Mouse (Mus musculus): Measurements from ENCODE around the gene Gnl1. TPM values are rescaled to one million over a fixed set of nuclear protein-coding genes. Genes with fewer than 3 reads are reported as not detected.
"Not testable (repeated sequence)": the region's sequence is repeated elsewhere in the genome, so short reads cannot be mapped to it uniquely, and the experiment has no call there.

The Gnl1 gene
- polyA plus RNA-seq, 1 experiment from 2014 or later: 37.6 TPM

DNA sequence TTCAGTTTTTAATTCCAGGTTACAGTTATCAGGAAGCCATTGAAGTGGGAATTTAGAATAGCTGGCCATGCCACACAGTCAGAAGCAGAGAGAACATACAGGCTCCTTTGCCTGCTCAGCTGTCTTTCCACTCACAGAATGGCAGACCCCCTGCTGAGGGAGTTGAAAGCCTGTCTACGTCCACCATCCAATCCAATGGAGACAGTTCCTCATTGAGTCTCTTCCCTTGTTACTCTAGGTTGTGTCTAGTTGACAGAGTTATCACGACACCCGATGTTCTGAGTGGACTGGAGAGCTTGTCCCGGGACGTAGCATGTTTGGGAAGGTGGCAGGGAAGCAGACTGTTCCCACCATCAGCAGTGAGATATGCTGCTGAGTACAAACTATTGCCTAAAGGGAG lies 45.5 kb downstream of the Gnl1 start:
- Histone ChIP-seq H3K4me2 (replicated peaks; ENCODE audit: low read depth, low read length) (no peak overlapping the region), H3K4me3 (ENCODE audit: low read depth, low read length) (no peak overlapping the region), H3K36me3 (ENCODE audit: control insufficient read depth, insufficient read depth, low read length) (no peaks in the 10 kb centered on the region), H3K9me3 (ENCODE audit: control insufficient read depth, low read depth, low read length) (no peaks in the 10 kb centered on the region), H3K9ac (replicated peaks; ENCODE audit: low read depth, low read length) (no peak overlapping the region), H3K4me1 (ENCODE audit: control insufficient read depth, insufficient read depth, low read length) (peaks cover 6% of the 10 kb centered on the region; the same call in 1 of the 2 replicates), H3K27me3 (ENCODE audit: control insufficient read depth, insufficient read depth, low read length) (no peaks in the 10 kb centered on the region), H3K27ac (ENCODE audit: low read length) (no peak overlapping the region)
- 62% methylated on average over 5 of the region's 5 CpGs for WGBS
- no peak for ATAC-seq (ENCODE audit: insufficient number of reproducible peaks, insufficient read depth, low FRiP score, low read depth)

DNA sequence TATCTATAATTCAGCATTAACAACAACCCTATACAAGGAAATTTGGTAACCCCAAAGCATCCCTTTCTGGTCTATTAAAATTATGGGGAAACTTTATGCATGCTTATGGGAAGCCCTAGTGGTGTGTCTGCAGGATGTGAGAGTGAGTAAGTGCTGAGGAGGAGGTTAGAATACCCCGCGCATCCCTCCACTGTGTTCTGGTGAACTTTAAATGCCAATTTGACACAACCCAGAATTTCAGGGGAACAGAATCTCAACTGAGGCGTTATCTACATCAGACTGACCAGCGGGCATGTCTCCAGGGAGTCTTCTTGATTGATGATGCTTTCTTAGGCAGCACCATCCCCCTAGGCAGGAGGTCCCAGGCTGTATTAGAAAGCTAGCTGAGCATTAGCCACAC lies 46.2 kb downstream of the Gnl1 start:
- H3K9ac ChIP-seq (replicated peaks; ENCODE audit: low read depth, low read length): no peak overlapping the region
- H3K9me3 ChIP-seq (ENCODE audit: control insufficient read depth, low read depth, low read length): no peaks in the 10 kb centered on the region
- peaks cover 6% of the 10 kb centered on the region; the same call in 1 of the 2 replicates for H3K4me1 ChIP-seq (ENCODE audit: control insufficient read depth, insufficient read depth, low read length)
- WGBS: 45% methylated on average over 4 of the region's 4 CpGs
- no peak overlapping the region for H3K4me3 ChIP-seq (ENCODE audit: low read depth, low read length)
- no peak overlapping the region for H3K4me2 ChIP-seq (replicated peaks; ENCODE audit: low read depth, low read length)
- H3K27me3 ChIP-seq (ENCODE audit: control insufficient read depth, insufficient read depth, low read length): no peaks in the 10 kb centered on the region
- no peak for ATAC-seq (ENCODE audit: insufficient number of reproducible peaks, insufficient read depth, low FRiP score, low read depth)
- H3K36me3 ChIP-seq (ENCODE audit: control insufficient read depth, insufficient read depth, low read length): no peaks in the 10 kb centered on the region
- H3K27ac ChIP-seq (ENCODE audit: low read length): no peak overlapping the region

DNA sequence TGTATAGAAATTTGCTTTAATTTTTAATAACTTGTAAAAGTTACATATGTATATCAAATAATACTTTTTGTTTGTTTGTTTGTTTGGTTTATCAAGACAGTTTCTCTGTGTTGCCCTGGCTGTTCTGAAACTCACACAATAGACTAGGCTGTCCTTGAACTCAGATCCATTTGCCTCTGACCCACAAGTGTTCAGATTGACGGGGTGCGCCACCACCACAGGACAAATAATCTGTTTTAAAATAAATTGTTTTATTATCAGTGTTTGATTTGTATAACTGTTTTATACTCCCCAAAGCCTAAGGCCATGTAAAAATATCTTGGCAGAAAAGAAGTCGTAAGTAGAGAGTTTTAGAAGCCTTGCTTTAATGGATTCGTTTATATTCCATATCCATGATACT lies 48.0 kb downstream of the Gnl1 start:
- no peak overlapping the region for H3K27ac ChIP-seq (ENCODE audit: low read length)
- H3K9me3 ChIP-seq (ENCODE audit: control insufficient read depth, low read depth, low read length): no peaks in the 10 kb centered on the region
- H3K9ac ChIP-seq (replicated peaks; ENCODE audit: low read depth, low read length): no peak overlapping the region
- H3K4me3 ChIP-seq (ENCODE audit: low read depth, low read length): no peak overlapping the region
- no peak overlapping the region for H3K4me2 ChIP-seq (replicated peaks; ENCODE audit: low read depth, low read length)
- H3K36me3 ChIP-seq (ENCODE audit: control insufficient read depth, insufficient read depth, low read length): no peaks in the 10 kb centered on the region
- H3K27me3 ChIP-seq (ENCODE audit: control insufficient read depth, insufficient read depth, low read length): no peaks in the 10 kb centered on the region
- 84% methylated on average over 4 of the region's 4 CpGs for WGBS
- peaks cover 6% of the 10 kb centered on the region; the same call in 1 of the 2 replicates for H3K4me1 ChIP-seq (ENCODE audit: control insufficient read depth, insufficient read depth, low read length)
- no peak for ATAC-seq (ENCODE audit: insufficient number of reproducible peaks, insufficient read depth, low FRiP score, low read depth)

DNA sequence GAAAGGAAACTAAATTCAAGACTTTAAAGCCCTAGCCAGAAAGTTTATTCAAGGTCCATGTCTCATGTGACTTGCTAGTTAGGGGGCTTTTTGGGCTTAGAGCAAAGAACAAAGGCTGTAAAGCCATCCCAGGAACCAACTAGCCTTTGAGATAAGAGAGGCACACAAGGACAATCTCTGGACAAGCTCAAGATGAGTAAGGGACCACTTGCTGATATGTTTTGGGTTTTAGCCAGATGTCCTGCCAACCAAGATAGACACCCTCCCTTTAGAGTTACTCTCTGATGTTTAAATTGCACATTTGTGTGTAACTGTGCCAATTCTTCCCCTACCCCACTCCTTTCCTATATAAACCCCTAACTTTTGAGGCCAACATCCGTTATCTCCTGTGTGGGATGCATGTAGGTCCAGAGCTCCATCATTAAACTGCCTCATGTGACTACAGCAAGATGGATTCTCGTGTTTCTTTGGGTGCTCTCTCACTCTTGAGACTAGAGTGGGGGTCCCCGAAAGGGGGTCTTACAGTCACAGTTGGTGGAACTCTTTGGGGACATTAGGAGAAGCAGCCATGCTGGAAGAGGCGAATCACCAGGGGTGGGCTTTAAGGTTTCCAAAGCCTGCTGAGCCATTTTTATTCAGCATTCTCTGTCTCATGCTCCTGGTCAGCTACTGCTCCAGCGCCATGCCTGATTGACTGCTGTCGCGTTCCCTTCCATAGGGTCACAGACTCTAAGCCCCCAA lies 49.4 kb downstream of the Gnl1 start:
- no peaks in the 10 kb centered on the region for H3K36me3 ChIP-seq (ENCODE audit: control insufficient read depth, insufficient read depth, low read length)
- no peaks in the 10 kb centered on the region for H3K9me3 ChIP-seq (ENCODE audit: control insufficient read depth, low read depth, low read length)
- 86% methylated on average over 7 of the region's 7 CpGs for WGBS
- H3K4me2 ChIP-seq (replicated peaks; ENCODE audit: low read depth, low read length): no peak overlapping the region
- H3K27ac ChIP-seq (ENCODE audit: low read length): no peak overlapping the region
- peaks cover 6% of the 10 kb centered on the region; the same call in 1 of the 2 replicates for H3K4me1 ChIP-seq (ENCODE audit: control insufficient read depth, insufficient read depth, low read length)
- no peaks in the 10 kb centered on the region for H3K27me3 ChIP-seq (ENCODE audit: control insufficient read depth, insufficient read depth, low read length)
- H3K4me3 ChIP-seq (ENCODE audit: low read depth, low read length): no peak overlapping the region
- ATAC-seq (ENCODE audit: insufficient number of reproducible peaks, insufficient read depth, low FRiP score, low read depth): no peak
- H3K9ac ChIP-seq (replicated peaks; ENCODE audit: low read depth, low read length): no peak overlapping the region

DNA sequence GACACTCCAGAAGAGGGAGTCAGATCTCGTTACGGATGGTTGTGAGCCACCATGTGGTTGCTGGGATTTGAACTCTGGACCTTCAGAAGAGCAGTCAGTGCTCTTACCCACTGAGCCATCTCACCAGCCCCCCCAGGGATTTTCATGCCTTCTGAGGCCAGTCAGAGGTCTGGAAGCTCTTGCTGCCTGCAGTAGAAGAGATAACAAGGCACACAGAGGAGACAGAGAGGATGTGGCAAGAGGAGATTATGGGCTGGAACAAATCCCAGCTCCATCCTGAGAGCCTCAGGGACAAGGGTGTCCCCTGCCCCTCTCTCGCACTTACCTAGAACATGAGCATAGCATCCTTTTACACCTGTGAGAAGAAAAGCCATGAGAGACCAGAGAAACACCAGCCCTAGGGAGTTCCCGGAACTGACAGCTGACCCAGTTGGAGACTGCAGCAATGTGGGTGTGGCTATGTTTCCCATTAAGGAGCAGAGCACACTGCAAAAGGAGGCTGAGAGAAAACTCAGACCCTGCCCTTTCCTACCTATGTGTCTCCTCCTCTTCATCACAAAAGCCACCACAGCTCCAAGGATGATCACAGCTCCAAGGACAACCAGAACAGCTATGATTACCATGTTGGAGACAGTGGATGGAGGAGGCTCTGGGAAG lies 50.5 kb downstream of the Gnl1 start:
- not testable (repeated sequence) for H3K4me2 ChIP-seq (replicated peaks; ENCODE audit: low read depth, low read length); H3K27ac ChIP-seq (ENCODE audit: low read length); H3K9me3 ChIP-seq (ENCODE audit: control insufficient read depth, low read depth, low read length); H3K36me3 ChIP-seq (ENCODE audit: control insufficient read depth, insufficient read depth, low read length); H3K4me3 ChIP-seq (ENCODE audit: low read depth, low read length); H3K9ac ChIP-seq (replicated peaks; ENCODE audit: low read depth, low read length); H3K27me3 ChIP-seq (ENCODE audit: control insufficient read depth, insufficient read depth, low read length); H3K4me1 ChIP-seq (ENCODE audit: control insufficient read depth, insufficient read depth, low read length); ATAC-seq (ENCODE audit: insufficient number of reproducible peaks, insufficient read depth, low FRiP score, low read depth)
- 60% methylated on average over 2 of the region's 4 CpGs for WGBS

DNA sequence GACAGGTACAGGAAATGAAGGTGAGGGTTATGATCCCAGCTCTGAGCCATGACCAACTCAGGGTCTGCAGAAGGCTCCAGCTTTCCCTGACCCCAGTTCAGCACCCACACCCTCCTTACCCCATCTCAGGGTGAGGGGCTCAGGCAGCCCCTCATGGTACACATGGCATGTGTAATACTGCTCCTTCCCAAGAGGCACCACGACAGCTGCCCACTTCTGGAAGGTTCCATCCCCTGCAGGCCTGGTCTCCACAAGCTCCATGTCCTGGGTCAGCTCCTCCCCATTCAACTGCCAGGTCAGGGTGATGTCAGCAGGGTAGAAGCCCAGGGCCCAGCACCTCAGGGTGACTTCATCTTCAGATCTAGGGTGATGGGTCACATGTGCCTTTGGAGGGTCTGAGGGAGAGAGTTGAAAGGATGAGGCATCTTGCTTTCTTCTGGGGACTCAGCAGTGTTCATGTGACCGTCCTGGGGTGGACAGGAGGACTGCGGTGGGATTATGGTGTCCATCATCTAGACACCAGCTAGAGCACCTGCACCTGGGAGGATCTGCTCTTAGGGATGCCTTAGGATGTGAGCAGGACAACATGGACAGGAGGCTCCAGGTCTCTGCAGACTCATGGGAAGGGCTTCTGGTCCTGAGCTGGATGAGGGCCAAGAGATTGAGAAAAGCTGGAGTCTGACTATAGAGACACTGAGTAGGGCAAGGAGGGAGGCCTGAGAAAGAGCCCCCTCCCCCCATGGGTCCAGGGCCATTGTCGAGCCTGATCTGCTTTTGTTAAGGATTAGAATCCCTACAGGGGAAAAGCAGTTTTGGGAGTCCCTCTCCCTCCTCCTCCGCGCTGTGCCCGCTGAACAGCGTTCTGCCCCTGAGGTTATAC lies 51.3 kb downstream of the Gnl1 start:
- H3K9ac ChIP-seq (replicated peaks; ENCODE audit: low read depth, low read length); H3K9me3 ChIP-seq (ENCODE audit: control insufficient read depth, low read depth, low read length); ATAC-seq (ENCODE audit: insufficient number of reproducible peaks, insufficient read depth, low FRiP score, low read depth); H3K36me3 ChIP-seq (ENCODE audit: control insufficient read depth, insufficient read depth, low read length); H3K27ac ChIP-seq (ENCODE audit: low read length); H3K4me1 ChIP-seq (ENCODE audit: control insufficient read depth, insufficient read depth, low read length); H3K27me3 ChIP-seq (ENCODE audit: control insufficient read depth, insufficient read depth, low read length): not testable (repeated sequence)
- Histone ChIP-seq H3K4me3 (ENCODE audit: low read depth, low read length) (peak overlapping the region; percentile 37; the same call in 1 of the 2 replicates), H3K4me2 (replicated peaks; ENCODE audit: low read depth, low read length) (peak overlapping the region; percentile 70)
- 50% methylated on average over 8 of the region's 8 CpGs for WGBS

DNA sequence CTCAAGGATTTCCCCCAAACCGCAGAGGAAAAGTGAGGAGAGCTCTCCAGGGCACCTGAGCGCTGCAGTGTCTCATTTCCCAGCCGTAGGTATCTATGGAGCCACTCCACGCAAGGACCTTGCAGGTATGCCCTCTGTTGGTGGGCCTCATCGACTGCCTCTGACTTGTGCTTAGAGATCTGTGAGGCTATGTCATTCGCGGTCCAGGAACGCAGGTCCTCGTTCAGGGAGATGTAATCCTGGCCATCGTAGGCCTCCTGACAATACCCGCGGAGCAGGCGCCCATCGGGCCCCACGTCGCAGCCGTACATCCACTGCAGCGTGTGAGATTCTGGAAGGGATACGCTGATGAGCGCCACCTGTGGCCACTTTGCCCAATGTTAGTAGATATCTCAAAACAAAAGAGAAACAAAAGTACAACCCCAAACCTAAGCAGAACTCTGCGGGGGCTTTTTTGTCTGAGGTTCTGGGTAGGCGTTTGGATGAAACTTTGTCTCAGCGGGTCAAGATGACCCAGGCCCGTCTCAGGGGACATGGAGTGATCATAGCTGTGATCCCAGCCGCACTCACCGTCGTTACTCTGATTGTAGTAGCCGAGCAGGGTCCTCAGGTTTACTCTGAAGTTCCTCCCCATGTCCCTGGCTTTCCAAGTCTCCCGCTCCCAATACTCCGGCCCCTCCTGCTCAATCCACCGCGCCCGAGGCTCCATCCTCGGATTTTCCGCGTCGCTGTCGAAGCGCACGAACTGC lies 52.1 kb downstream of the Gnl1 start:
- not testable (repeated sequence) for H3K9ac ChIP-seq (replicated peaks; ENCODE audit: low read depth, low read length); H3K27me3 ChIP-seq (ENCODE audit: control insufficient read depth, insufficient read depth, low read length); H3K27ac ChIP-seq (ENCODE audit: low read length); H3K4me1 ChIP-seq (ENCODE audit: control insufficient read depth, insufficient read depth, low read length); H3K36me3 ChIP-seq (ENCODE audit: control insufficient read depth, insufficient read depth, low read length); H3K9me3 ChIP-seq (ENCODE audit: control insufficient read depth, low read depth, low read length)
- peak overlapping the region; percentile 37 for H3K4me3 ChIP-seq (ENCODE audit: low read depth, low read length)
- WGBS: 1% methylated on average over 35 of the region's 40 CpGs
- peak; percentile 57; the same call in 1 of the 2 replicates for ATAC-seq (ENCODE audit: insufficient number of reproducible peaks, insufficient read depth, low FRiP score, low read depth)
- H3K4me2 ChIP-seq (replicated peaks; ENCODE audit: low read depth, low read length): peak overlapping the region; percentile 70

DNA sequence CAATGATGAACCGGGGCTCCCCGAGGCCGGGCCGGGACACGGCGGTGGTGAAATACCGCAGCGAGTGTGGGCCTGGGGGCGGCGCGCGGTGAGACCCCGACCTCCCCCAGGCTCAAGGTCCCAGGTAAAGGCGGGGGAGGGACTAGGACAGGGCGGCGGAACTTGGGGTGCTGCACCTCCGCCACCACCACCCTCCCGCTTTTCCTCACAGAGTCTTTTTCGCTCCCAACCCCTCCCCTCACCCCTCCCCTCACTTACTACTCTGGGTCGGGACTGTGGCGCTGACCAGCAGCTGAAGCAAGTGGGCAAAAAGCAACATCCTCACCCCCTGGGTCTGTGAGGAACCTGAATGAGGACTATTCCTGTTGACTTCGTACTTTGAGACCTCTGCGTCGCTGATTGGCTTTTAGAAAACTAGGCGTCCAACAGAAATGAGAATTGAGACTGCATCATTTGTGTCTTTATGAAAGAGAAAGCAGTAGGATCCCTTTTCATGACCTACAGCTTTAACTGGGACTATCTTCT lies 52.8 kb downstream of the Gnl1 start, which contains the start of gene H2-T23:
H2-T23 (minus strand) TSS at position 505 of the 525 bp plus-strand sequence.
- H3K9ac ChIP-seq (replicated peaks; ENCODE audit: low read depth, low read length); H3K27me3 ChIP-seq (ENCODE audit: control insufficient read depth, insufficient read depth, low read length); H3K9me3 ChIP-seq (ENCODE audit: control insufficient read depth, low read depth, low read length); H3K27ac ChIP-seq (ENCODE audit: low read length); H3K4me1 ChIP-seq (ENCODE audit: control insufficient read depth, insufficient read depth, low read length); ATAC-seq (ENCODE audit: insufficient number of reproducible peaks, insufficient read depth, low FRiP score, low read depth); H3K36me3 ChIP-seq (ENCODE audit: control insufficient read depth, insufficient read depth, low read length): not testable (repeated sequence)
- WGBS: under 1% methylated on average over 25 of the region's 25 CpGs
- H3K4me2 ChIP-seq (replicated peaks; ENCODE audit: low read depth, low read length): peak within 1 kb of the TSS; percentile 70
- H3K4me3 ChIP-seq (ENCODE audit: low read depth, low read length): peak within 1 kb of the TSS; percentile 37

Measured in stomach, embryonic 14.5 days (tissue).